Mouse (Mus musculus) ES-E14 (cell line): ENCODE measurements around the gene Gm28047.

Experiments used
- CHD2 ChIP-seq: IDR thresholded peaks from 2 replicates; pipeline ENCODE4 v1.6.1; 2014; ENCODE audit warnings: mild to moderate bottlenecking, low read depth, low read length, inconsistent platforms
- HCFC1 ChIP-seq: IDR thresholded peaks from 2 replicates; pipeline ENCODE4 v1.6.1; 2012; ENCODE audit warnings: low read length, inconsistent platforms, borderline replicate concordance; ENCODE audit not compliant: insufficient read depth
- MAFK ChIP-seq: IDR thresholded peaks from 2 replicates; pipeline ENCODE4 v1.6.1; 2014; ENCODE audit warnings: mild to moderate bottlenecking, low read depth, low read length, inconsistent platforms; ENCODE audit not compliant: insufficient read depth
- ZC3H11A ChIP-seq: IDR thresholded peaks from 2 replicates; pipeline ENCODE4 v1.6.1; 2012; ENCODE audit warnings: low read depth, mild to moderate bottlenecking, inconsistent platforms, low read length, borderline replicate concordance
- ZNF384 ChIP-seq: IDR thresholded peaks from 2 replicates; pipeline ENCODE4 v1.6.1; 2012; ENCODE audit warnings: low read depth, low read length, inconsistent platforms

- TF ChIP-seq CHD2 = no peak
- TF ChIP-seq HCFC1 = no peak
- no peak for TF ChIP-seq ZC3H11A
- no peak for TF ChIP-seq MAFK
- no peak for TF ChIP-seq ZNF384
Measured at GRCm38 (mm10) chr15:102531586-102531985, 93.3 kb downstream of the Gm28047 start.
